Mouse (Mus musculus) hindbrain, embryonic 14.5 days (tissue): ENCODE results near the gene Dmrta2. TPM values are rescaled to one million over a fixed set of nuclear protein-coding genes. Genes with fewer than 3 reads are reported as not detected.

Experiments used
- ATAC-seq: fragments of 200-750 bp; cut with Nextera tagmentation; 2 replicates; pipeline ENCODE4 v1.8.0; 2017; ENCODE audit warnings: moderate number of reproducible peaks, mild to moderate bottlenecking, moderate TSS enrichment, moderate library complexity; ENCODE audit not compliant: low FRiP score
- DNase-seq: peaks from one replicate; pipeline ENCODE4 v3.0.0-alpha.2; 2015; ENCODE audit warnings: low spot score
- H3K27ac ChIP-seq: fragments of 300-500 bp; sonication (generic); 2 replicates; pipeline ENCODE4 v1.5.1; 2014; ENCODE audit warnings: mild to moderate bottlenecking, moderate library complexity
- H3K27me3 ChIP-seq: fragments of 300-500 bp; sonication (generic); 2 replicates; pipeline ENCODE4 v1.6.1; 2014; ENCODE audit warnings: mild to moderate bottlenecking, low read length, mixed read lengths; ENCODE audit not compliant: control insufficient read depth, insufficient read depth
- H3K36me3 ChIP-seq: fragments of 300-500 bp; sonication (generic); replicated peaks from 2 replicates; pipeline ENCODE4 v1.6.1; 2014; ENCODE audit not compliant: control insufficient read depth, insufficient read depth
- H3K4me1 ChIP-seq: fragments of 300-500 bp; sonication (generic); replicated peaks from 2 replicates; pipeline ENCODE4 v1.6.1; 2014; ENCODE audit warnings: antibody characterized with exemption, low read length, mixed read lengths; ENCODE audit not compliant: control insufficient read depth, insufficient read depth
- H3K4me2 ChIP-seq: fragments of 300-500 bp; sonication (generic); replicated peaks from 2 replicates; pipeline ENCODE4 v1.6.1; 2014; ENCODE audit warnings: mild to moderate bottlenecking, moderate library complexity
- H3K4me3 ChIP-seq: fragments of 300-500 bp; sonication (generic); replicated peaks from 2 replicates; pipeline ENCODE4 v1.5.1; 2014; ENCODE audit warnings: mild to moderate bottlenecking, low read length
- H3K9ac ChIP-seq: fragments of 300-500 bp; sonication (generic); 2 replicates; pipeline ENCODE4 v1.6.1; 2014
- H3K9me3 ChIP-seq: fragments of 300-500 bp; sonication (generic); 2 replicates; pipeline ENCODE4 v1.6.1; 2016; ENCODE audit warnings: low read length; ENCODE audit not compliant: control insufficient read depth
- WGBS: fragments of 180-500 bp; shearing (Covaris S2); extraction: QIAGEN DNeasy Blood & Tissue Kit; methylation state at CpG from one replicate; pipeline ENCODE4 v1.1.7; 2014; 5-methylcytosine and 5-hydroxymethylcytosine counted together
- polyA plus RNA-seq: library from polyadenylated mRNA; unstranded; fragments of >200 nt; fragmentation: Nextera tagmentation; extraction: Ambion mirVana; gene quantifications from 2 replicates; pipeline ENCODE4 v1.2.1, GENCODE M21; 2014

The Dmrta2 gene
- polyA plus RNA-seq, 1 experiment from 2014 or later = 0.08 TPM

GRCm38 (mm10) chr4:109989213-109989612 is 11.4 kb downstream of the Dmrta2 start:
- peaks cover 93% of the 10 kb centered on the region for H3K27me3 ChIP-seq
- DNase-seq = no peak
- no peak overlapping the region for H3K27ac ChIP-seq
- ATAC-seq = no peak
- H3K4me3 ChIP-seq = no peak overlapping the region
- no peaks in the 10 kb centered on the region for H3K9me3 ChIP-seq
- H3K4me1 ChIP-seq = no peaks in the 10 kb centered on the region
- WGBS = 34% methylated on average over 6 of the region's 6 CpGs
- H3K36me3 ChIP-seq = no peaks in the 10 kb centered on the region
- H3K9ac ChIP-seq = no peak overlapping the region
- H3K4me2 ChIP-seq = no peak overlapping the region

DNA sequence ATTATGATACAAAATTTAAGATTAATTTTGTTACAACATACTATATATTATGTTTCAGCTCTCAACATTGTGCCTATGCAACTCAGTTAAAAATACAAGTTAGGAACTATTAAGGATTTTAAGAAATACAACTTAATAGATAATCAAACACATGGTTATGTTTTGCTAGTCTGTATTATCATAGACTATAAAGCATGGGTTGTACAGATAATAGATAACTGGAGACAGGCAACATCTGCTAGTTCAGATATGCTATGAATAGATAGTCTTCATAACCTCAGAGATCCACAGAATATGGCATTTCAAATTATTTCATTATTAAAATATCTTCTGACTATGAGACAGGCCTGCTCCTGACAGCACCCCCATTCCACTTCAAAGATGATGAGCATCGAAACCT is 28.2 kb downstream of the Dmrta2 start:
- Histone ChIP-seq H3K27me3 (no peaks in the 10 kb centered on the region), H3K36me3 (no peaks in the 10 kb centered on the region), H3K4me3 (no peak overlapping the region), H3K27ac (no peak overlapping the region), H3K4me2 (no peak overlapping the region), H3K9me3 (no peaks in the 10 kb centered on the region), H3K9ac (no peak overlapping the region), H3K4me1 (no peaks in the 10 kb centered on the region)
- DNase-seq = no peak
- WGBS = 98% methylated on average over 1 of the region's 1 CpGs
- no peak for ATAC-seq

GRCm38 (mm10) chr4:110019145-110019544 is 41.3 kb downstream of the Dmrta2 start:
- no peak for ATAC-seq
- no peaks in the 10 kb centered on the region for H3K36me3 ChIP-seq
- DNase-seq = no peak
- H3K9me3 ChIP-seq = no peaks in the 10 kb centered on the region
- H3K4me3 ChIP-seq = no peak overlapping the region
- no peak overlapping the region for H3K4me2 ChIP-seq
- WGBS = 57% methylated on average over 9 of the region's 9 CpGs
- H3K27ac ChIP-seq = no peak overlapping the region
- 0 out of 2 replicates have a peak, but pooled peaks cover 7% of the 10 kb centered on the region for H3K27me3 ChIP-seq
- H3K9ac ChIP-seq = no peak overlapping the region
- H3K4me1 ChIP-seq = no peaks in the 10 kb centered on the region

DNA sequence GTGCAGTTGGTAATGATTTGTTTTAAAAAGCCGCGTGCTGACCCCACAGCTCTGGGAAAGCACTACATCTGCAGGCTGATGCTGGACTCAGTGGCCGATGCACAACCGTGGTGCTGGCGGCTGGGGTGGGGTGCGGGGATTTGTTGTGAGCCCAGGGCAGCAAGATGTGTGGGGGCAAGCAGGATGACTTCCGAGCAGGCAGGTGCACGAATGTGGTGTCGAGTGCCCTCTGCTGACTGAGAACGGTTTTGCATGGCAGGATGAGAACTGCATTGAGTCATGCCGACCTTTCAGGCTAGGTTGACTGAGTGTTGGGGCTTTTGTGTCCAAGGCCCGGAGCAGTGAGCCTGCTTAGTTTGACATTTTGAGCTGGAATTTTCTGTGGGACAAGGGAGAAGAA is 42.4 kb downstream of the Dmrta2 start:
- ATAC-seq (peak; percentile 68), DNase-seq (peak; percentile 93)
- Histone ChIP-seq H3K4me3 (peak overlapping the region; percentile 7; the same call in 1 of the 2 replicates), H3K27me3 (0 out of 2 replicates have a peak, but pooled peaks cover 7% of the 10 kb centered on the region), H3K9me3 (no peaks in the 10 kb centered on the region), H3K9ac (peak overlapping the region; percentile 34), H3K4me1 (no peaks in the 10 kb centered on the region), H3K27ac (no peak overlapping the region), H3K36me3 (no peaks in the 10 kb centered on the region), H3K4me2 (peak overlapping the region; percentile 44)
- 10% methylated on average over 12 of the region's 12 CpGs for WGBS

DNA sequence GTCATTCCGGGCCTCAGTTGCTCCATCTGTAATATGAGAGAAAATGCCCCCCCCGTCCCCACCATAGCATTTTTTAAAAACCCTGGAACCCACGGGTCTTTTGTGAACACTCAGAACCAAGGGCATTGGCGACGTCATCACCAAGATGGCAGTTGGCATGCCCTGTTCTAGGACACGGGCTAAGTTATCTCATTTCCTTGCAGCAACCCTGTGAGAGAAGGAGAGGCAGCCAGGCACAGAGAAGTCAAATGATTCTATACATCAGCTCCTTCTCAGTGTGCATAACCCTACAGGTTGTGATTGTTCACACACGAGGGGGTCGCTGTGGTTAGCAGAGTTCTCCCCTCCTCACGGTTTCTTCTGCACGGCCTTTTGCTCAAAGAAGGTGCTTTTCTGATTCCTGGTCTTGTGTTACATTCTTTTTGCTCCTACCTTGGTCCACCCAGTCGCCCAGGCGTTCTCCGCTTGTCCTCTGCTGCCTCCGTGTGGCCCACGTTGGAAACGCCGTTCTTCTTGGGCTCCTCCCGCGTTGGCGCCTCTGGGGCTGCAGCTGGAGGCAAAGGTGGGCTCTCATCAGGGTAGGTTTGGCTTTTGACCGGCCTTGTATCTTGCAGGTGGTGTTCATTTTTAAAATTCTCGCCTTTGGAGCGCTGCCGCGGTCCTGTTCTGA is 44.2 kb downstream of the Dmrta2 start:
- 0 out of 2 replicates have a peak, but pooled peaks cover 7% of the 10 kb centered on the region for H3K27me3 ChIP-seq
- 18% methylated on average over 25 of the region's 25 CpGs for WGBS
- H3K4me1 ChIP-seq = no peaks in the 10 kb centered on the region
- no peaks in the 10 kb centered on the region for H3K36me3 ChIP-seq
- no peaks in the 10 kb centered on the region for H3K9me3 ChIP-seq
- ATAC-seq (peak; percentile 74), DNase-seq (peak; percentile 88)
- H3K9ac ChIP-seq = no peak overlapping the region; the same call in 1 of the 2 replicates
- peak overlapping the region; percentile 27 for H3K4me2 ChIP-seq
- no peak overlapping the region for H3K27ac ChIP-seq
- no peak overlapping the region for H3K4me3 ChIP-seq

DNA sequence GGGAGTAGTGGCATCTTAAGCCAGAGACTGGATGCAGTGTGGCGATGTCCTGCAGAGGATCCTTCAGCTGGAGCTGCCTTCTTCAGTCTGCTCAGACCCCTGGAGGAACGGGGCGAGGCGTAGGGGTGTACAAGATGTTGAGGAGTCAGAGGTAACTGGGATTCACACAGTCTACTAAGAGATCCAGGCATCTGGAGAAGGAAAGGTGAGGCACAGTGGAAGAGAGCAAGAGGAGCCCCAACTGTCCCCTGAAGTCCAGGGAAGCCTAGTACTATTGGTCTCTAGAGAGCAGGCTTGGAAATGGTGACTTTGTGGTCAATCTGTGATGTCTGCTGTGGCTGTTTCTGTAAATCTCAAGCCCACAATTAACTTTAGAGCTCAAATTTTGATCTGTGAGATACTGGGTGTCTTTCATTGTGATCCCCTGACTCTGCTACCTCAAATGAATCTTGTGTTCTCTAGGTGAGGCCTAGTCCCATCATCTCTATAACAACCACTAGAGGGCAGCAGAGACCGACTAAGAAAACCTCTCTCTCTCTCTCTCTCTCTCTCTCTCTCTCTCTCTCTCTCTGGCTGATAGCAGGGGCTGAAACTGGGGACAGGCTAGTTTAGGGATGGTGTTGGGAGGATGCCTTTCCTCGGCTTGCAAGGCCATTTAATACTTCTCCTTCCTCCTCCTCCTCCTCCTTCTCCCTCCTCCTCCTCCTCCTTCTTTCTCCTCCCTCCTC is 50.8 kb downstream of the Dmrta2 start:
- H3K27me3 ChIP-seq = no peaks in the 10 kb centered on the region
- ATAC-seq (peak; percentile 78), DNase-seq (peak; percentile 87)
- no peaks in the 10 kb centered on the region for H3K9me3 ChIP-seq
- no peak overlapping the region for H3K9ac ChIP-seq
- WGBS = 56% methylated on average over 6 of the region's 6 CpGs
- no peak overlapping the region for H3K4me3 ChIP-seq
- no peaks in the 10 kb centered on the region for H3K4me1 ChIP-seq
- no peak overlapping the region for H3K4me2 ChIP-seq
- no peaks in the 10 kb centered on the region for H3K36me3 ChIP-seq
- H3K27ac ChIP-seq = no peak overlapping the region

DNA sequence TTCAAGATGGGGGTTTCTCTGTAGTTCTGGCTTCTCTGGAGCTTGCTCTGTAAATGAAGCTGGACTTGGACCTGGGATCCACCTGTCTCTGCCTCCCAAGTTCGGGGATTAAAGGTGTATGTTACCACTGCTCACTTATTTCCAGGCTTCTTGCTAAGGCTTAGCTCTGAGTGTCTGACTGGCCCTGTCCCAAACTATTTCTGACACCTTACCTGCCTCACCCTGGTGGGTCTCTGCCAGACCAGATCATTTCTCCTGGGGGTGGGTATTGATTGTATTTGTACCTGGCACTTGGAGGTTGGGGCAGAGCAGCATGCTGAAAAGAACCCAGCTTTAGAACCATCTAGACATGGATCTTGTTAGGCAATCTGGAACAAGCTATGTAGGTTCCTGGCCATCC is 51.6 kb downstream of the Dmrta2 start:
- Histone ChIP-seq H3K36me3 (no peaks in the 10 kb centered on the region), H3K9me3 (no peaks in the 10 kb centered on the region), H3K4me3 (no peak overlapping the region), H3K4me2 (no peak overlapping the region), H3K27me3 (no peaks in the 10 kb centered on the region), H3K27ac (no peak overlapping the region), H3K9ac (no peak overlapping the region), H3K4me1 (no peaks in the 10 kb centered on the region)
- ATAC-seq (no peak; the same call in 1 of the 2 replicates), DNase-seq (no peak)
- 77% methylated on average over 1 of the region's 1 CpGs for WGBS
